Mouse (Mus musculus): ENCODE results near the gene Rexo1.

Rexo1 gene

GRCm38 (mm10) chr10:80504724-80505123, 56.6 kb downstream of the Rexo1 start:
- DNase-seq (ENCODE audit: low read depth): no peak

- DNase-seq (ENCODE audit: low read depth): no peak
Observed at GRCm38 (mm10) chr10:80503599-80504220, 57.6 kb downstream of the Rexo1 start.

- no peak for DNase-seq (ENCODE audit: low read depth)
Observed at GRCm38 (mm10) chr10:80502819-80503314, 58.5 kb downstream of the Rexo1 start.

GRCm38 (mm10) chr10:80502291-80502690, 59.1 kb downstream of the Rexo1 start:
- no peak for DNase-seq (ENCODE audit: low read depth)

- no peak for DNase-seq (ENCODE audit: low read depth)
Observed at GRCm38 (mm10) chr10:80496421-80496820, 64.9 kb downstream of the Rexo1 start.

- no peak for DNase-seq (ENCODE audit: low read depth)
Observed at GRCm38 (mm10) chr10:80495901-80496300, 65.5 kb downstream of the Rexo1 start.

GRCm38 (mm10) chr10:80494732-80495131, 66.6 kb downstream of the Rexo1 start, which contains the start of gene Onecut3:
TSS of gene Onecut3 (plus strand) at chr10:80494835.
- DNase-seq (ENCODE audit: low read depth): no peak

Measured in NIH3T3 (cell line).